Mouse (Mus musculus) B cell, adult 67 days (primary cell): ENCODE results near the gene Klk1. TPM values are rescaled to one million over a fixed set of nuclear protein-coding genes. Genes with fewer than 3 reads are reported as not detected.

Experiments
- total RNA-seq, 2 experiments: library from RNA; stranded (reverse); gene quantifications; 4 replicates each; pipeline ENCODE4 v1.2.4; 2023

Klk1 gene
- not detected for total RNA-seq

DNA sequence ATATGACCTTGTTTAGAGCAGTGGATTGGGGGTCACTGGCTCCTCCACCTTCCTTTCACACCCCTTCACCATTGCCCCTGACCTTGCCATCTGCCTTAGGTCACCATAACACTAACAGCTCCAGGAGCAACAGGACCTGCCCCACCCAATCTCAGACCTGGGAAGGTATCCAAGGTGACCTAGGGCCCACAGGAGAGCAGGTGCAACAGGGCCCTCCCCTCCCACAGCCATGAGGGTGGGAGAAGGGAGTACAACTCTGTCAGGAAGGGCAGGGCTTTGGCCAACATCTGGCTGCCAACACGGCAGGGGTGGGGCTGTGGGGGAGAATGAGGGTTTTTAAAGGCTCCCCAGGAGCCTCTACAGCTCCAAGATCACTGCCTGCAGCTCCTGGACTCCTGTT is at the start of gene Klk1:
Gene Klk1 (plus strand): TSS at position 285 of the 400 bp plus-strand sequence.

DNA sequence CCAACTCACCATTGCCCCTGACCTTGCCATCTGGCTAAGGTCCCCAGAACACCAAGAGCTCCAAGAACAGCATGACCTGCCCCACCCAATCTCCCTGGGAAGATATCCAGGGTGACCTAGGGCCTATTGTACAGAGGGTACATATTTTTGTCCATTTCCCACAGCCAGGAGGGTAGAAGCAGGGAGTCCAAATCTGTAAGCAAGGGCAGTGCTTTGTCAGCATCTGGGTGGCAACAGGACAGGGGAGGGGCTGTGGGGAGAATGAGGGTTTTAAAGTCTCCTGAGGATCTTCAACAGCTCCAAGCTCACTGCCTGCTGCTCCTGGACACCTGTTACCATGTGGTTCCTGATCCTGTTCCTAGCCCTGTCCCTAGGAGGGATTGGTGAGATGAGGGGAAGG is 37.2 kb upstream of the Klk1 start, which contains the start of gene Klk1b24:
Gene Klk1b24 (plus strand): TSS at position 301 of the 400 bp plus-strand sequence.

DNA sequence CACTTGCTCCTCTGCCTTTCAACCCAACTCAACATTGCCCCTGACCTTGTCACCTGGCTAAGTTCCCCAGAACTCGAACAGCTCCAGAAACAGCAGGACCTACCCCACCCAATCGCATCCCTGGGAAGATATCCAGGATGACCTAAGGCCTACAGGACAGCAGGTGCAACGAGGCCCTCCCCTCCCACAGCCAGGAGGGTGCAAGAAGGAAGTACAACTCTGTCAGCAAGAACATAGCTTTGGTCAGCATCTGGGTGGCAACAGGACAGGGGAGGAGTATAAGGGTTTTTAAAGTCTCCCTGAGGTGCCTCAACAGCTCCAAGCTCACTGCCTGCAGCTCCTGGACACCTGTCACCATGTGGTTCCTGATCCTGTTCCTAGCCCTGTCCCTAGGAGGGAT is 27.3 kb upstream of the Klk1 start, which contains the start of gene Klk1b3:
Gene Klk1b3 (plus strand): TSS at position 301 of the 400 bp plus-strand sequence.

GRCm38 (mm10) chr7:44207135-44207534 is 18.0 kb upstream of the Klk1 start, which contains the start of gene Klk1b4:
TSS of gene Klk1b4 (plus strand) at chr7:44207435.

GRCm38 (mm10) chr7:44215645-44216044 is 9.5 kb upstream of the Klk1 start, which contains the start of gene Klk1b5:
TSS of gene Klk1b5 (plus strand) at chr7:44215945.

DNA sequence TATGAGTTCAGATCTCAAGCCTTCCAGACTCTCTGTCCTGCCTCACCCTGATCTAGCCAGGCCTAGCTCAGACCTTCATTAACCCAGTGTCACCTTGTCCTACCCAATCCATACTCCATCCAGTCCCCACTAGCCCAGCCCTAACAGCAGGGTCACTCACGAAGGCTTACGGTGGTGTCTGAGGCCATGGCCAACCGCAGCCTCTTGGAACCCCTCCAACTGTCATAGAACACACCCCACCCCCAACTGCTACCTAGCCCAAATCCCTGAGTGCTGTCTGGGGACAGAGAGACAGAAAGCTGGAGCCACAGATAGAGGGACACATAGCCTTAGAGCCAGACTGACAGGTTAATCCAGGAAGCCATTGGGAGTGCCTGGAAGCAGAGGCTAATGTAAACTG is 10.7 kb downstream of the Klk1 start, which contains the start of gene Gm36864:
Gene Gm36864 (plus strand): TSS at position 269 of the 400 bp plus-strand sequence.

GRCm38 (mm10) chr7:44246055-44246983 is 21.2 kb downstream of the Klk1 start, which contains the start of the genes 1700028J19Rik and 2410002F23Rik:
TSS of gene 1700028J19Rik (minus strand) at chr7:44246695.
TSS of gene 2410002F23Rik (plus strand) at chr7:44246722.

GRCm38 (mm10) chr7:44257278-44257677 is 32.1 kb downstream of the Klk1 start, which contains the start of gene Acp4:
TSS of gene Acp4 (minus strand) at chr7:44257378.

GRCm38 (mm10) chr7:44261147-44261546 is 36.0 kb downstream of the Klk1 start, which contains the start of gene Gm15517:
TSS of gene Gm15517 (plus strand) at chr7:44261447.

Other genes starting within 250 kb of the Klk1 start
- not detected for gene Klk1b9, start 249.3 kb upstream of the Klk1 start, total RNA-seq
- not detected for gene Klk1b11, start 229.5 kb upstream of the Klk1 start, total RNA-seq
- not detected for gene Klk1b26, start 213.2 kb upstream of the Klk1 start, total RNA-seq
- not detected for gene Klk1b27, start 173.1 kb upstream of the Klk1 start, total RNA-seq
- gene Klk1b21, start 123.0 kb upstream of the Klk1 start, total RNA-seq: not detected
- not detected for gene Klk1b22, start 112.7 kb upstream of the Klk1 start, total RNA-seq
- not detected for gene Klk1b16, start 88.6 kb upstream of the Klk1 start, total RNA-seq
- gene Klk1b24, start 37.1 kb upstream of the Klk1 start, total RNA-seq: not detected
- not detected for gene Klk1b3, start 27.2 kb upstream of the Klk1 start, total RNA-seq
- not detected for gene Klk1b4, start 17.9 kb upstream of the Klk1 start, total RNA-seq
- gene Klk1b5, start 9.4 kb upstream of the Klk1 start, total RNA-seq: not detected
- gene Gm36864, start 10.8 kb downstream of the Klk1 start, total RNA-seq: not detected
- gene 1700028J19Rik, start 21.3 kb downstream of the Klk1 start, total RNA-seq: 1 to 10 TPM; 1.8 to 2.2 TPM
- gene 2410002F23Rik, start 21.4 kb downstream of the Klk1 start, total RNA-seq: 100 to 1,000 TPM; 154 to 171 TPM
- not detected for gene Acp4, start 32.0 kb downstream of the Klk1 start, total RNA-seq
- not detected for gene Gm15517, start 36.1 kb downstream of the Klk1 start, total RNA-seq
- 1 to 10 TPM; 1.2 to 1.7 TPM for gene Clec11a, start 81.5 kb downstream of the Klk1 start, total RNA-seq
- 10 to 100 TPM; 38.5 to 52.4 TPM for gene Shank1, start 84.9 kb downstream of the Klk1 start, total RNA-seq
- gene Syt3, start 158.7 kb downstream of the Klk1 start, total RNA-seq: not detected
- gene 1700008O03Rik, start 160.5 kb downstream of the Klk1 start, total RNA-seq: 1 to 10 TPM in 1 of 2 experiments, not detected in 1; 1.1 TPM
- not detected for gene Lrrc4b, start 203.7 kb downstream of the Klk1 start, total RNA-seq
- not detected for gene Aspdh, start 240.0 kb downstream of the Klk1 start, total RNA-seq
- gene Josd2, start 242.6 kb downstream of the Klk1 start, total RNA-seq: 10 to 100 TPM; 57.1 to 67.4 TPM